Comparison of ENCODE assay signal across 19 mouse cellular contexts in the genomic region with DNA sequence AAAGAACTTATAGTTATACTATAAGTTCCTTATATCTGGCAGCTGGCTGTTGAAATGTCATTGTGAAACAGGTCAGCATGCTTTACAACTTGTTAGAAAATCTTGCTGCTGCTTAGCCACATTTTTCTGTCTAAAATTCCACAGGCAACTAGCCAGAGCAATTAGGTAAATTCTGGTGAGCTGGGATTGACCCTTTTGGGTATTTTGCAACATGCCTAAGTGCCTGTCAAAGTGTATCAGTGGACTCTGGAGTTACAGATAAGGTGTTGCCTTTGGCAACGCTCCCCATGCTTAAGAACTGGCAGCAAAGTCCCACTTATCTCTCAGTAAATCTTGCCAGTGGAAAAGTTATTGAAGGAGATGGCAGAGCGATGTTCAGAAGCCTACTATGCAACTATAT.
DNase-seq lines count a peak whose midpoint lies in the region; ATAC-seq and TF ChIP-seq lines count a peak whose summit lies in the region.
"Had no signal": no experiment of that assay in that cellular context is flagged by ENCODE, and none has a peak within 500 bp of the region (broad histone marks: within the 10 kb centered on the region; RNA-seq: fewer than 3 reads in every experiment).

No protein-coding gene starts in this region.

- no peaks in the 10 kb centered on the region for H3K36me3 ChIP-seq in lung, embryonic 14.5 days (ENCODE audit: insufficient read depth)
- no peaks in the 10 kb centered on the region for H3K36me3 ChIP-seq in forebrain, embryonic 16.5 days (ENCODE audit: control insufficient read depth, insufficient read depth)
- H3K36me3 ChIP-seq: embryonic facial prominence, embryonic 13.5 days; hindbrain, embryonic 15.5 days; kidney, embryonic 15.5 days; limb, embryonic 15.5 days had no signal

- no peak overlapping the region for H3K9ac ChIP-seq in lung, embryonic 14.5 days
- H3K9ac ChIP-seq in forebrain, embryonic 16.5 days (replicated peaks; ENCODE audit: low read depth, low read length): no peak overlapping the region
- H3K9ac ChIP-seq: embryonic facial prominence, embryonic 13.5 days; hindbrain, embryonic 15.5 days; kidney, embryonic 15.5 days; limb, embryonic 15.5 days had no signal

- H3K4me3 ChIP-seq in lung, embryonic 14.5 days (ENCODE audit: low read depth, low read length): no peak overlapping the region
- H3K4me3 ChIP-seq in forebrain, embryonic 16.5 days (replicated peaks; ENCODE audit: low read length): no peak overlapping the region
- H3K4me3 ChIP-seq: embryonic facial prominence, embryonic 13.5 days; hindbrain, embryonic 15.5 days; kidney, embryonic 15.5 days; layer of hippocampus, adult 2 months; limb, embryonic 15.5 days had no signal

- H3K27ac ChIP-seq in lung, embryonic 14.5 days (ENCODE audit: low read depth): no peak overlapping the region
- no peak overlapping the region for H3K27ac ChIP-seq in forebrain, embryonic 16.5 days (ENCODE audit: low read length)
- H3K27ac ChIP-seq: embryonic facial prominence, embryonic 13.5 days; hindbrain, embryonic 15.5 days; kidney, embryonic 15.5 days; layer of hippocampus, adult 2 months; limb, embryonic 15.5 days had no signal

- WGBS in lung, embryonic 14.5 days: 21% methylated on average over 2 of the region's 2 CpGs
- 92% methylated on average over 2 of the region's 2 CpGs for WGBS in forebrain, embryonic 16.5 days

- no peak for ATAC-seq in lung, embryonic 14.5 days (ENCODE audit: insufficient read depth)
- no peak for ATAC-seq in forebrain, embryonic 16.5 days
- ATAC-seq: intestine, embryonic 16.5 days had no signal

- H3K4me2 ChIP-seq in lung, embryonic 14.5 days: no peak overlapping the region
- H3K4me2 ChIP-seq in forebrain, embryonic 16.5 days (ENCODE audit: low read length): no peak overlapping the region
- H3K4me2 ChIP-seq: embryonic facial prominence, embryonic 13.5 days; hindbrain, embryonic 15.5 days; kidney, embryonic 15.5 days; limb, embryonic 15.5 days had no signal

- no peak for TF ChIP-seq CTCF in lung, embryonic 14.5 days (IDR thresholded peaks at IDR 0.05; ENCODE audit: low read depth)

- no peaks in the 10 kb centered on the region for H3K27me3 ChIP-seq in lung, embryonic 14.5 days (ENCODE audit: insufficient read depth, low read length)
- no peaks in the 10 kb centered on the region for H3K27me3 ChIP-seq in forebrain, embryonic 16.5 days (replicated peaks; ENCODE audit: control insufficient read depth, insufficient read depth, low read length)
- H3K27me3 ChIP-seq: embryonic facial prominence, embryonic 13.5 days; hindbrain, embryonic 15.5 days; kidney, embryonic 15.5 days; limb, embryonic 15.5 days had no signal

- DNase-seq in embryo, embryonic 11 days: peak; percentile 7
- DNase-seq in embryo, embryonic 10 days (ENCODE audit: low spot score): no peak
- DNase-seq in adipocyte (ENCODE audit: low spot score): peak; percentile 45
- peak; percentile 64 for DNase-seq in lung, embryonic 14.5 days
- DNase-seq in lung, postnatal 4 days: peak; percentile 20
- DNase-seq in layer of hippocampus, postnatal 36 days: no peak
- DNase-seq in cerebellum, adult 9-10 months: no peak
- DNase-seq: B cell, adult 2 months; cerebellum, adult 18-20 months; gastrocnemius, postnatal 14 days; midbrain, embryonic 14.5 days; thymus, adult 18-20 months had no signal

- no peaks in the 10 kb centered on the region for H3K9me3 ChIP-seq in lung, embryonic 14.5 days (ENCODE audit: low read depth, low read length)
- H3K9me3 ChIP-seq in forebrain, embryonic 16.5 days (ENCODE audit: control insufficient read depth, low read length): no peaks in the 10 kb centered on the region
- H3K9me3 ChIP-seq: embryonic facial prominence, embryonic 13.5 days; hindbrain, embryonic 15.5 days; kidney, embryonic 15.5 days; limb, embryonic 15.5 days had no signal

- no peaks in the 10 kb centered on the region for H3K4me1 ChIP-seq in lung, embryonic 14.5 days (ENCODE audit: insufficient read depth)
- no peaks in the 10 kb centered on the region for H3K4me1 ChIP-seq in forebrain, embryonic 16.5 days (replicated peaks; ENCODE audit: control insufficient read depth, insufficient read depth, low read length)
- H3K4me1 ChIP-seq: embryonic facial prominence, embryonic 13.5 days; hindbrain, embryonic 15.5 days; kidney, embryonic 15.5 days; limb, embryonic 15.5 days had no signal

Comparison
In these comparisons a context has a peak if more than half of its experiments do, and no peak if none do; other contexts are left out.
1. DNase-seq: peak in embryo, embryonic 11 days (single experiment), adipocyte (single experiment), lung, embryonic 14.5 days (single experiment) and lung, postnatal 4 days (2 of 2); none in embryo, embryonic 10 days (single experiment), layer of hippocampus, postnatal 36 days (0 of 2) and cerebellum, adult 9-10 months (single experiment).